Mouse (Mus musculus): Measurements from ENCODE around the gene Gm8212. TPM values are rescaled to one million over a fixed set of nuclear protein-coding genes. Genes with fewer than 3 reads are reported as not detected.

Gm8212 gene
- not detected in 2 replicates for polyA plus RNA-seq (2015; fragmentation: Nextera tagmentation; extraction: Ambion mirVana)

DNA sequence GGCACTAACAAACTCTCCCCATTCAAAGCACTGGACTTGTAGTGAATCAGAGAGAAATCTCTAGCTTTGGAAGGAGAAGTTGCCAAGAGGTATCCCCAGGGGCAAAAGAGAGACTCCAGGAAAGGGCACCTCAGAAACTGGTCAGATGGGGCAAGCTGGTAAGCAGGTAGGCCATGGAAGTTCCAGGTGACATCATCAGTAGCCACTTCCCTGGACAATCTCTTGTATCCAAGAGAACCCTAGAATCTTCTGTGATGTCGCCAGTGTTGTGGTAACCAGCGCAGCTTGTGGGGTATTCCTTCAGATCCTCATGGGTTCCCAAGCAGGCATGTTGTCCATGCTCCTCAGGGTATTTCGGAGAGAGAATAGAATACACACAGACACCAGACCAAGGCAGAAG lies at the start of gene Gm8212:
TSS of gene Gm8212 (plus strand) at position 301 of the 400 bp plus-strand sequence.

DNA sequence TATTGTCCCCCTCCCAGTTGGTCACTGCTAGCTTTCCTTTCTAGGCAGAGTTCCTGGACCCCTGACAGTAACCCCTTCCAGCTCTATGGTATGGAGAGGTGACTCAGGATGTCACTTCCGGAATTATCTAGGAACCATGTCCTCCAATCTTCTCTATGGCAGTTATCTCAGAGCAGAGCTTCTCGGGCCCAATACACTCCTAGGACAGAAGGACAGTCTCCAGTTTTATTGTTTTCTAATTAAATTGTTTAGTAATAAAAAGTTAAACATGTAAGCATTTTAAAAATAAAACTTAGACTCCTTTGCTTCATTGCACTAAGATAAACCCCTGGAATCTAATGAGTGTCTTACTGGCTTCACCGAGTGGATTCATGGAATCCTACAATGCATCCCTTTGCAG lies 15.7 kb downstream of the Gm8212 start, which contains the start of gene 4930503E14Rik:
TSS of gene 4930503E14Rik (minus strand) at position 101 of the 400 bp plus-strand sequence.

Other genes starting within 250 kb of the Gm8212 start
- not detected in 2 replicates for gene Ang5, start 240.6 kb upstream of the Gm8212 start, polyA plus RNA-seq (2015; fragmentation: Nextera tagmentation; extraction: Ambion mirVana)
- not detected in 2 replicates for gene Ang6, start 195.4 kb upstream of the Gm8212 start, polyA plus RNA-seq (2015; fragmentation: Nextera tagmentation; extraction: Ambion mirVana)
- gene Ear2, start 95.0 kb upstream of the Gm8212 start, polyA plus RNA-seq (2015; fragmentation: Nextera tagmentation; extraction: Ambion mirVana) = 0.23 TPM in 1 of 2 replicates, not detected in the other
- not detected in 2 replicates for gene Gm3327, start 73.8 kb upstream of the Gm8212 start, polyA plus RNA-seq (2015; fragmentation: Nextera tagmentation; extraction: Ambion mirVana)
- not detected in 2 replicates for gene 4930503E14Rik, start 15.6 kb downstream of the Gm8212 start, polyA plus RNA-seq (2015; fragmentation: Nextera tagmentation; extraction: Ambion mirVana)
- gene Gm8220, start 87.9 kb downstream of the Gm8212 start, polyA plus RNA-seq (2015; fragmentation: Nextera tagmentation; extraction: Ambion mirVana) = not detected in 2 replicates
- not detected in 2 replicates for gene Gm5930, start 140.9 kb downstream of the Gm8212 start, polyA plus RNA-seq (2015; fragmentation: Nextera tagmentation; extraction: Ambion mirVana)
- not detected in 2 replicates for gene Gm8229, start 167.7 kb downstream of the Gm8212 start, polyA plus RNA-seq (2015; fragmentation: Nextera tagmentation; extraction: Ambion mirVana)
- gene Gm3371, start 213.0 kb downstream of the Gm8212 start, polyA plus RNA-seq (2015; fragmentation: Nextera tagmentation; extraction: Ambion mirVana) = not detected in 2 replicates
- not detected in 2 replicates for gene Gm8232, start 236.0 kb downstream of the Gm8212 start, polyA plus RNA-seq (2015; fragmentation: Nextera tagmentation; extraction: Ambion mirVana)

Measured in urinary bladder, postnatal 0 days (tissue).